Mouse (Mus musculus): ENCODE measurements around the gene 1700001J03Rik.
"Not testable (repeated sequence)": the region's sequence is repeated elsewhere in the genome, so short reads cannot be mapped to it uniquely, and the experiment has no call there.

Gene 1700001J03Rik

DNA sequence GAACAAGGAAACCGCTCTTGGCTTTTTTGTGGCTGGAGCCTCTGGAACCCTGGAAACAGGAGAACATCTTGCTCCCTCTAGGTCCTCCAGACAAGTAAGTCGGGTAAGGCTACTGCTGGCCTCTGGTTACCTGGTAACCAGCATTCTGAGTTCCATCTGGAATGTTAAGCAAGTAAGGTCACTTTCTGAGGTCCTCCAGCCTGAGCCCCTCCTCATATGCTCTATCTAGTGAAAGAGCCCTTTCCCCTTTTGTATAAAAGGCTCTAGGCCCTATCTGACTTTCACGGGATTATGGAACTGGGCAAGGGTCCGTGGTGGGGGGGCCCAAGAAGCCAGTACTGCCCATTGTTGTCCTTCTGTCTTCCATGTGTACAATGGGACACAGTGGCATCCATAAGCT, at the start of gene 1700001J03Rik:
Gene 1700001J03Rik (minus strand): TSS at position 101 of the 400 bp plus-strand sequence.
- DNase-seq = not testable (repeated sequence)

DNA sequence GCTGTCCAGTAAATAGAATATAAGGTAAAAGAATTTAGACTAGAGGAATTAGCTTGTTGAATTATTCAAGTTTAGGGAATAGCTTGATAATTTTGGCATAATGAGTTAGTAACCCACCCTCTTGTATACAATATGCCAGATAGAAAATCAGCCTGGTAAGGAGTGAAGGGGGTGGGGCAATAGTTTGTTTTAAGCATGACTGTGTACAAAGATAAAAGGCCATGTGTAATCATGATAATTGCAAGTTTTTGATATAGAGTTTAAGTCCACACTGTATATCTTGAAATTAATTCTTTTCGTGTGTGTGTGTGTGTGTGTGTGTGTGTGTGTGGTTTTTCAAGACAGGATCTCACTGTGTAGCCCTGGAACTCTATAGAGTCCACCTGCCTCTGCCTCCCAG, 49.2 kb upstream of the 1700001J03Rik start:
- DNase-seq = no peak

GRCm38 (mm10) chr5:146232816-146233215, 47.7 kb upstream of the 1700001J03Rik start:
- DNase-seq = no peak

DNA sequence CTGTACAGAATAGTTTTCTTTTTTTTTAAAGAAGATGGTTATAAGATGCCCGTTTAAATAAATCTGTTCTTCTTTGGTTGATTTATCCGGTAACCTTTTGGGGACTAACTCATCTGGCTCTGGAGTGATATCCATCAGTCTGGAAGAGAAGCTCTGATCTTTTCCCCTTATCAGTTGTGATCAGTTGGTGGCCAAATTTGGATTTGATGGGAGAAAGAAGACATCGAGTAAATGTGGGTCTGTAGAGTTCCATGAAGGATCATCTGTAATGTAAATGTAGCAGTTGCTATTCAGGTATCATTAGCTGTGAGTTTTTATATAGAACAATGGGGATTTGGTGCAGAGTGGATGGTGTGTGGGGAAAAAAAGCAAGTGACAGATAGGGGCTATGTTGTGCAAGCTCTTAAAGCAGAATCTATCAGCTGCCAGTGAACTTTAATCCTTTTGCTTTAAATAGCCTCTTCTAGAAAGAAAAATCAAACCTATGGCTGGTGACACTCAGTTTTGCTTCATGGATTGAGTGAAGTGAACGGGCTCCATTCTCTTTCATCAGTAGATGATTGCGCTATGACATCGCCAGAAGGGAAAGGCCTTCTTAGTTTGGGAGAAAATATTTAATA, 47.1 kb upstream of the 1700001J03Rik start:
- no peak for DNase-seq

DNA sequence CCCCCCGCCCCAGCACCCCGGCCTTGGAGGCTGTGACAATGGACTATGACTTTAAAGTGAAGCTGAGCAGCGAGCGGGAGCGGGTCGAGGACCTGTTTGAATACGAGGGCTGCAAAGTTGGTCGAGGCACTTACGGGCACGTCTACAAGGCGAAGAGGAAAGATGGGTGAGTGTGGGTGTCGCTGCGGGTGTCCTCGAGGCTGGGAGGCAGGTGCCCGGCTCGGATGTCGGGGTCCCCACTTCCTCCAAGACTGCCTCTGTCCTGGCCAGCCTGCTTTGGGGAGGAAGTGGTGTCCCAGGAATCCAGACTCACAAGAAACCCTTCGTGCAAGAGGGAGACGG, 46.5 kb upstream of the 1700001J03Rik start:
- DNase-seq = peak; percentile 52

DNA sequence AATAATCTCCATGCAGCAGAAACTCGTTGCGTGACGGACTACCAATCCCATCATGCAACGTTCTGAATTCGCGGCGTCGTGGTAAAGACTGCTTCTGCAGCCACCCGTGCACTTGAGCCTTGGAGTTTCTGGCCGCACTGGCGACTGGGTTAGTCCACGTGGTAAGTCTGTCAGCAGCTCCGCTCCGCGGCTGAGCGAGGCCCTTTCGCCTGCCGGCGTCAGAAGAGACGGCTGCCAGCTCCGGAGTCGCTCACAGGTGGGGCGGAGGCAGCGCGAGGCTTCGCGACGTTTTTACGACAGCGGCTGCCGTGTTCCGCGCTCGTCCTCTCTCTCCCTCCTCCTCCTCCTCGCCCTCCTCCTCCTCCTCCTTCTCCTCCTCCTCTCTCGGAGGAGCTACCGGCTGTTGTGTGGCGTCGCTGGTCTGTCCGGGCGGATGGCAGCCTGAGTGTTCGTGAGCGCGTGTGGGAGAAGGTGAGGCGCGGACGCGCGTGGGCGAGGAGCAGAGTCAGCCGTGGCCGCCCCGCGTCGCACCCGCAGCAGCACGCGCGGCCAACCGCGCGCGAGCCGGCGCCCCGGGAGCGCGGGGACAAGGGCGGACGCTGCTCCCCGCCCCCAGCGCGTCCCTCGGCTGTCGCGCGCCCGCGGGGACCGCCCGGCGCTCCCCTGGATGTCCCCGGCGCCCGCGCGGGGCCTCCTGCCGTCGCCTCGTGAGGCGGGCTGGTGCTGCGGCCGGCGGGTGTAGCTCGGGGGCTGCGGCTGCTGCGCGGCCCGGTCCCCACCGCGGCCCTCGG, 46.0 kb upstream of the 1700001J03Rik start, which contains the start of gene Cdk8:
Gene Cdk8 (plus strand): TSS at position 367 of the 791 bp plus-strand sequence.
- peak; percentile 93 for DNase-seq

GRCm38 (mm10) chr5:146229869-146230650, 45.0 kb upstream of the 1700001J03Rik start:
- no peak for DNase-seq

- DNase-seq = no peak
Observed at GRCm38 (mm10) chr5:146227496-146227895, 42.4 kb upstream of the 1700001J03Rik start.

DNA sequence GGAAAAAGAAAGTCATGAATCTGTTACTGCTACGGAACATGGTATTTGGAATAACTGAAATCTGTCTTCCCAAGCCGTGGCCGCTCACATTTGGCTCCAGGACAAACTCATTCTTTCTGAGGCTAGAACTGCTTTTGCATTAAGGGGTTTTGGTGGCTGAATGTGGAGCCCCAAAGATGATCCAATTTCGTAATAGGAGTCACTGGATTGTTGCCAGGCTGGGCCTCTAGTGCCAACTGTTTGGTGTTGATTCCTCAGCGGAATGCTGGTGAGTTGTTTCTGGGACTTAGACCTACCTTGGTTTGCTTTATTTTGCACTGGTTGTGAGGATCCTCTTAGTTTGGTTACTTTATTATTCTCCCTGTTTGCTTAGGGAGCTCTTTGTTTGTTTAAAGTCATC, 38.7 kb upstream of the 1700001J03Rik start:
- DNase-seq = no peak

- DNase-seq = no peak
Observed at GRCm38 (mm10) chr5:146221722-146222121, 36.6 kb upstream of the 1700001J03Rik start.

DNA sequence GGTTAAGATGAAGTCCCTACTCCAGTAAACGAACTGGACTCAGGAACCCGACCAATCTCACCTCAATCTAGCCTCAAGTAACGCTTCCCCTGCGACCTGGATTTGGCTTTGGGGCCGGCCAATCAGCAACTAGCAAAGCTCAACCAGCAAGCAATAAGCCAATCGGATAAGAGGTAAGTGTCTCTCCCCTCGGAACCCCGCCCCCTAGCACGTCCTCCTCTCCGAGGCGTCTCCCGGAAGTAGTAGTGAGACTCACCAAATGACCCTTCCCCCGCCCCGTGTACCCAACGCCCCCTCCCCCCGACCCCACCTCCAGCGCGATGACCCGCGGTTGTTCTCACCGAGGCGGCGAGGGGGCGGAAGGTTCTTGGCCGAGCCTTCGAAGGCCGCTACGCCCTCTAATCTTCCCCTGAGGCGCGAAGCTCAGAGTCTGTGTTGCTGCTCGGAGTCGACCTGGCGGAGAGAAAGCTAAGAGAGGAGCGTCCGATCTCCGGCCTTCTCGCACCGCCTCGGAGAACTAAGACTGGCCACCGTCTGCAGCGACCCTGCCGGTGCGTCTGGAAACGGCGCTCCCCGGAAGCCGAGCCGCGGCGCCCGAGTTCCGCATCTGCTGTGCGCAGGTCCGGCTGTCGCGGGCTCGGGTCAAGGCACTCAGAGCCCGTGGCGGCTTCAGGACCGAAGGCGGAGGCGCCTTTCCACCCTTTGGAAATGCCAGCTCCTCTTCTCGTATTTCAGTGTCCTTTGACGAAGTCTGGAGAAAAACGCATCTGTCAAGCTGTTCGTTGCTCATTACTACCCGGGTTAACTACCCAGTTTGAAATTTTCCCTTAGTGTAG, 36.0 kb upstream of the 1700001J03Rik start, which contains the start of gene Rnf6:
Gene Rnf6 (minus strand): TSS at position 677 of the 836 bp plus-strand sequence.
- peak; percentile 96 for DNase-seq

- DNase-seq = no peak
Observed at GRCm38 (mm10) chr5:146220501-146220878, 35.4 kb upstream of the 1700001J03Rik start.

GRCm38 (mm10) chr5:146205537-146205936, 20.4 kb upstream of the 1700001J03Rik start:
- DNase-seq = no peak

DNA sequence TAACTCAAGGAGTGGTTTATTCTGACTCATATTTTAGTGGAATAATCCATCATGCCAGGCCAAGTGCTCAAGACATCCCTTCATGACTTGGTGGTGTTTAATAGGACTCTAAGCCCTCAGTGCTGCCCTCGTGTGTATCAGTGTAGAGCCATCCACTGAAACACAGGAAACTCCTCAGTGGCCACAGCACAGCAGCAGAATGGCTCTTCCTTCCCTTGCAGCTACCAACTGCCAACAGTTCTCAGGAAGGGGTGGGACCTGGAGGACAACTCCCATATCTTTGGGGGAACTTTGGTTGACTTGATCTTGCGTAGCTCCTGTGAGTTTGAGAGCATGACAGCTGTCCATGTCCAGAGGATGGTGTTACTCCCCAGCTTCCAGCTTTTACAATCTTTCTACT, 18.8 kb upstream of the 1700001J03Rik start:
- DNase-seq = no peak

GRCm38 (mm10) chr5:146200580-146200979, 15.5 kb upstream of the 1700001J03Rik start:
- DNase-seq = no peak

GRCm38 (mm10) chr5:146199540-146199939, 14.4 kb upstream of the 1700001J03Rik start:
- no peak for DNase-seq

DNA sequence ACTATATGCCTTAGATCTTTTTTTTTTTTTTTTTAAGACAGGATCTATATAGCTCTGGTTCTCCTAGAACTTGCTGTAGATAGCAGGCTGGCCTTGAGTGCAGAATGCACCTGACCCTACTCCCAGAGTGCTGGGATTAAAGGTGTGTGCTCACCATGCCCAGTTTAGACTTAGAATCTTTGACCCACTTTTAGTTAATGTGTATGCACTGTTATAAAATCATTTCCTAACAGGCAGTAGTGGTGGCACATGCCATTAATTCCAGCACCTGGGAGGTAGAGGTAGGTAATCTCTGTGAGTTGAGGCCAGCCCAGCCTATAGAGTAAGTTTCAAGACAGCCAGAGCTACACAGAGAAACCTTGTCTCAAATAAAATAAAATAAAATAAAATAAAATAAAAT, 14.0 kb upstream of the 1700001J03Rik start:
- DNase-seq = no peak

DNA sequence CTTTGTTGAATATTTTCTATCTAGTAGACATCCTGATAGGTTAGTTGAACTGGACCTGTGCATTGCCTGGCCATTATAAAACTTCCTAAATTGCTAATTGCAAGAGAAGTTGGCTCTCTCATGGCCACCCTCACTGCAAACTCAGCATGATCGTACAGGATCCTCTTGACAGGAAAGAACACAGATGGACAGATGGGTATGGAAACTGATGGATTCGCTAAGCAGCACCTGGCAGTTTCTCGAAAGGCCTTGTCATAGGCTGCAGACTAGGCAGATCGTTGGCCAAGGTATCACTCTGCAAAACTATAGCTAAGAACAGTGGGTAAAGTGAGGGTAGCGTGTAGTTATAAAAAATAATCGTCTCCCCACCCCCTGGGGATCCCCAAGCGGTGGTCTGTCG, 8.3 kb upstream of the 1700001J03Rik start:
- no peak for DNase-seq

GRCm38 (mm10) chr5:146190501-146191269, 5.6 kb upstream of the 1700001J03Rik start:
- DNase-seq = no peak

- DNase-seq = no peak
Observed at GRCm38 (mm10) chr5:146190093-146190492, 5.0 kb upstream of the 1700001J03Rik start.

GRCm38 (mm10) chr5:146188712-146189111, 3.6 kb upstream of the 1700001J03Rik start:
- DNase-seq = no peak

GRCm38 (mm10) chr5:146188144-146188543, 3.0 kb upstream of the 1700001J03Rik start:
- DNase-seq = peak; percentile 15

Measured in liver (tissue).